Comparison of ENCODE assay signal across 14 mouse cellular contexts in genomic region chr15:80852122-80852521, GRCm38 (mm10).
"Had no signal": no experiment of that assay in that cellular context is flagged by ENCODE, and none has a peak within 500 bp of the region (broad histone marks: within the 10 kb centered on the region; RNA-seq: fewer than 3 reads in every experiment).

No protein-coding gene starts in this region.

- DNase-seq: gastrocnemius, adult 2 months; gastrocnemius, postnatal 10 days; gastrocnemius, postnatal 25 days; heart, adult 2 months; heart, postnatal 10 days; heart, postnatal 4 days; kidney, adult 11 months; kidney, adult 2 months; kidney, adult 9 months; kidney, postnatal 14 days; kidney, postnatal 36 days; layer of hippocampus, adult 9-11 months; layer of hippocampus, postnatal 36 days; left cerebral cortex, postnatal 4 days had no signal
